Mouse (Mus musculus): ENCODE data around the gene Dnmbp. TPM values are rescaled to one million over a fixed set of nuclear protein-coding genes. Genes with fewer than 3 reads are reported as not detected.

Gene Dnmbp
- total RNA-seq, 1 experiment from 2014 or later = 14.0 TPM

- DNase-seq = no peak
Measured at GRCm38 (mm10) chr19:43906492-43906891, 33.5 kb downstream of the Dnmbp start.

- DNase-seq = peak; percentile 58
Measured at GRCm38 (mm10) chr19:43905985-43906384, 34.0 kb downstream of the Dnmbp start.

GRCm38 (mm10) chr19:43905136-43905535 is 34.9 kb downstream of the Dnmbp start:
- no peak for DNase-seq

GRCm38 (mm10) chr19:43904327-43904726 is 35.7 kb downstream of the Dnmbp start:
- no peak for DNase-seq

GRCm38 (mm10) chr19:43902887-43903286 is 37.1 kb downstream of the Dnmbp start:
- DNase-seq = no peak

- DNase-seq = no peak
Measured at GRCm38 (mm10) chr19:43900690-43901089, 39.3 kb downstream of the Dnmbp start.

- no peak for DNase-seq
Measured at GRCm38 (mm10) chr19:43898547-43898946, 41.4 kb downstream of the Dnmbp start.

- DNase-seq = peak; percentile 67
Measured at GRCm38 (mm10) chr19:43896441-43896840, 43.5 kb downstream of the Dnmbp start.

GRCm38 (mm10) chr19:43895951-43896350 is 44.0 kb downstream of the Dnmbp start:
- no peak for DNase-seq

- DNase-seq = peak; percentile 46
Measured at GRCm38 (mm10) chr19:43894821-43895220, 45.2 kb downstream of the Dnmbp start.

GRCm38 (mm10) chr19:43894070-43894469 is 45.9 kb downstream of the Dnmbp start:
- DNase-seq = no peak

- no peak for DNase-seq
Measured at GRCm38 (mm10) chr19:43890487-43890886, 49.5 kb downstream of the Dnmbp start.

GRCm38 (mm10) chr19:43887725-43888124 is 52.3 kb downstream of the Dnmbp start:
- DNase-seq = no peak

- no peak for DNase-seq
Measured at GRCm38 (mm10) chr19:43887242-43887641, 52.7 kb downstream of the Dnmbp start.

- DNase-seq = no peak
Measured at GRCm38 (mm10) chr19:43886371-43887099, 53.5 kb downstream of the Dnmbp start.

- no peak for DNase-seq
Measured at GRCm38 (mm10) chr19:43884668-43885498, 55.1 kb downstream of the Dnmbp start.

- DNase-seq = no peak
Measured at GRCm38 (mm10) chr19:43882895-43883573, 57.0 kb downstream of the Dnmbp start.

- DNase-seq = peak; percentile 31
Measured at GRCm38 (mm10) chr19:43881615-43882014, 58.4 kb downstream of the Dnmbp start.

- no peak for DNase-seq
Measured at GRCm38 (mm10) chr19:43880420-43880819, 59.6 kb downstream of the Dnmbp start.

GRCm38 (mm10) chr19:43879401-43880212 is 60.4 kb downstream of the Dnmbp start:
- DNase-seq = peak; percentile 92

GRCm38 (mm10) chr19:43878111-43879092 is 61.6 kb downstream of the Dnmbp start:
- peak; percentile 54 for DNase-seq
